In the genomic region with DNA sequence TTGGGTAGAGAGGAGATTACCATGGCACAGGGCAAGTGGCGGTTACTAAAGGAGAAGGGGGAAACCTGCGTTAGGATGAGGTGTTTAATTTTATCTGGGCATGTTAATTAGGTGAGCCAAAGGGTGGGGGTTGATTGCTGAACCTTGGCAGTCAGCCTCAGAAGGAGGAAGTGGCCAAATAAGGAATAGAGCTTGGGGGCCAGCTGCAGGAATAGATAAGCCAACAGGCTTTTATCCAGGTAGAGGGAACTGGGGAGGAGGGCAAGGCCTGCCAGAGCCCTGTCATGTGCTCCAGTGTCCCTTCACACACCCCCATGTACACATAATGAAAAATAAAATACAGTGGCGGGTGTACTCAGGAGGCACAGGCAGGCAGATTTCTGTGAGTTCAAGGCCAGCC, we compare ENCODE assay signal across 11 mouse cellular contexts. TPM values are rescaled to one million over a fixed set of nuclear protein-coding genes. Genes with fewer than 3 reads are reported as not detected.
DNase-seq lines count a peak whose midpoint lies in the region; ATAC-seq and TF ChIP-seq lines count a peak whose summit lies in the region.
"Had no signal": no experiment of that assay in that cellular context is flagged by ENCODE, and none has a peak within 500 bp of the region (broad histone marks: within the 10 kb centered on the region; RNA-seq: fewer than 3 reads in every experiment).

No protein-coding gene starts in this region.

- no peak overlapping the region for H3K9ac ChIP-seq in heart, adult 2 months (ENCODE audit: low read depth, low read length)
- no peak overlapping the region for H3K9ac ChIP-seq in heart, embryonic 11.5 days (ENCODE audit: low read depth, low read length)
- no peak overlapping the region for H3K9ac ChIP-seq in heart, embryonic 15.5 days
- H3K9ac ChIP-seq in hindbrain, embryonic 16.5 days (ENCODE audit: low read depth, low read length): no peak overlapping the region
- H3K9ac ChIP-seq: hindbrain, embryonic 12.5 days had no signal

- no peaks in the 10 kb centered on the region for H3K9me3 ChIP-seq in heart, embryonic 11.5 days (replicated peaks; ENCODE audit: control insufficient read depth, low read length)
- H3K9me3 ChIP-seq in G1E (replicated peaks): peaks cover 16% of the 10 kb centered on the region
- H3K9me3 ChIP-seq in heart, embryonic 15.5 days (replicated peaks): no peaks in the 10 kb centered on the region
- no peaks in the 10 kb centered on the region; the same call in 1 of the 2 replicates for H3K9me3 ChIP-seq in hindbrain, embryonic 16.5 days (ENCODE audit: control insufficient read depth, low read length)
- H3K9me3 ChIP-seq: hindbrain, embryonic 12.5 days had no signal

- ATAC-seq in heart, embryonic 11.5 days (replicated peaks; ENCODE audit: insufficient number of reproducible peaks, low FRiP score, low TSS enrichment): no peak
- peak; percentile 90 for ATAC-seq in G1E (ENCODE audit: extremely low read depth, insufficient number of reproducible peaks, low FRiP score, poor library complexity, severe bottlenecking)
- no peak for ATAC-seq in heart, embryonic 15.5 days (replicated peaks; ENCODE audit: insufficient number of reproducible peaks, insufficient read depth, low FRiP score, low read depth)
- ATAC-seq in megakaryocyte, adult 5-6 weeks (ENCODE audit: poor library complexity, severe bottlenecking): peak; percentile 46; the same call in 1 of the 2 replicates
- no peak for ATAC-seq in hindbrain, embryonic 16.5 days

- H3K79me2 ChIP-seq in heart, adult 2 months (replicated peaks; ENCODE audit: control insufficient read depth, insufficient read depth, low read length): no peaks in the 10 kb centered on the region

- intact Hi-C loops in heart, adult 2 months (cut with DNase I): no loop called here

- no peak overlapping the region; the same call in 1 of the 2 replicates for H3K27ac ChIP-seq in heart, adult 2 months
- H3K27ac ChIP-seq in heart, embryonic 11.5 days (ENCODE audit: low read depth, low read length): no peak overlapping the region
- H3K27ac ChIP-seq in heart, embryonic 15.5 days: 0 out of 2 replicates have a peak overlapping the region, but pooled peaks have one; percentile 49
- no peak overlapping the region for H3K27ac ChIP-seq in hindbrain, embryonic 16.5 days (ENCODE audit: low read depth, low read length)
- H3K27ac ChIP-seq: hindbrain, embryonic 12.5 days had no signal

- TF ChIP-seq POLR2A in heart, adult 2 months (IDR thresholded peaks at IDR 0.05; ENCODE audit: insufficient read depth, low read depth, low read length): no peak

- H3K4me3 ChIP-seq in heart, adult 2 months: no peak overlapping the region
- no peak overlapping the region for H3K4me3 ChIP-seq in heart, embryonic 11.5 days (ENCODE audit: low read depth, low read length)
- H3K4me3 ChIP-seq in G1E (ENCODE audit: low read depth, low read length): no peak overlapping the region; the same call in 1 of the 2 replicates
- no peak overlapping the region for H3K4me3 ChIP-seq in heart, embryonic 15.5 days
- no peak overlapping the region for H3K4me3 ChIP-seq in hindbrain, embryonic 16.5 days (ENCODE audit: low read length)
- H3K4me3 ChIP-seq: hindbrain, embryonic 12.5 days had no signal

- TF ChIP-seq CTCF in heart, adult 2 months (IDR thresholded peaks at IDR 0.05): no peak
- TF ChIP-seq CTCF in G1E (IDR thresholded peaks at IDR 0.05; ENCODE audit: low read depth, low read length): no peak

- peak in 1 of 2 experiments; percentile 53 for DNase-seq in heart, adult 2 months
- peak; percentile 95 for DNase-seq in G1E (ENCODE audit: low spot score)
- DNase-seq in layer of hippocampus, adult 9-10 months (ENCODE audit: low spot score): no peak
- DNase-seq in adrenal gland, postnatal 14 days: no peak
- DNase-seq: left cerebral cortex, postnatal 4 days; right cerebral cortex, postnatal 14 days had no signal

- H3K36me3 ChIP-seq in heart, adult 2 months (ENCODE audit: control insufficient read depth, insufficient read depth, low read length): peaks cover 16% of the 10 kb centered on the region
- 0 out of 2 replicates have a peak, but pooled peaks cover 1% of the 10 kb centered on the region for H3K36me3 ChIP-seq in heart, embryonic 11.5 days (ENCODE audit: control insufficient read depth, insufficient read depth, low read length)
- H3K36me3 ChIP-seq in G1E (replicated peaks): peaks cover 29% of the 10 kb centered on the region
- H3K36me3 ChIP-seq in heart, embryonic 15.5 days: peaks cover 23% of the 10 kb centered on the region
- H3K36me3 ChIP-seq in hindbrain, embryonic 16.5 days (ENCODE audit: control insufficient read depth, insufficient read depth, low read length): peaks cover 19% of the 10 kb centered on the region

- H3K27me3 ChIP-seq in heart, adult 2 months (ENCODE audit: control insufficient read depth, insufficient read depth, low read length): no peaks in the 10 kb centered on the region
- H3K27me3 ChIP-seq in heart, embryonic 11.5 days (ENCODE audit: control insufficient read depth, insufficient read depth, low read length): no peaks in the 10 kb centered on the region
- no peaks in the 10 kb centered on the region for H3K27me3 ChIP-seq in G1E (ENCODE audit: insufficient read depth, low read length)
- no peaks in the 10 kb centered on the region for H3K27me3 ChIP-seq in heart, embryonic 15.5 days
- H3K27me3 ChIP-seq in hindbrain, embryonic 16.5 days (replicated peaks; ENCODE audit: control insufficient read depth, insufficient read depth, low read length): no peaks in the 10 kb centered on the region
- H3K27me3 ChIP-seq: hindbrain, embryonic 12.5 days had no signal

- peaks cover 9% of the 10 kb centered on the region for H3K4me1 ChIP-seq in heart, adult 2 months (ENCODE audit: control insufficient read depth, insufficient read depth, low read length)
- H3K4me1 ChIP-seq in heart, embryonic 11.5 days (ENCODE audit: control insufficient read depth, insufficient read depth, low read length): no peaks in the 10 kb centered on the region
- peaks cover 55% of the 10 kb centered on the region for H3K4me1 ChIP-seq in G1E (ENCODE audit: insufficient read depth, low read depth, low read length)
- peaks cover 18% of the 10 kb centered on the region for H3K4me1 ChIP-seq in heart, embryonic 15.5 days (replicated peaks)
- peaks cover 5% of the 10 kb centered on the region; the same call in 1 of the 2 replicates for H3K4me1 ChIP-seq in hindbrain, embryonic 16.5 days (ENCODE audit: control insufficient read depth, insufficient read depth, low read depth, low read length)

- WGBS in heart, adult 2 months: 21% methylated on average over 3 of the region's 3 CpGs
- WGBS in heart, embryonic 11.5 days (ENCODE audit: insufficient replicate concordance): 36% methylated on average over 3 of the region's 3 CpGs
- WGBS in heart, embryonic 15.5 days: 36% methylated on average over 3 of the region's 3 CpGs
- WGBS in hindbrain, embryonic 16.5 days: 51% methylated on average over 3 of the region's 3 CpGs

- no peak overlapping the region for H3K4me2 ChIP-seq in heart, embryonic 11.5 days
- no peak overlapping the region for H3K4me2 ChIP-seq in heart, embryonic 15.5 days
- no peak overlapping the region for H3K4me2 ChIP-seq in hindbrain, embryonic 16.5 days (ENCODE audit: low read length)
- H3K4me2 ChIP-seq: hindbrain, embryonic 12.5 days had no signal

- peak; percentile 17; the same call in 1 of the 2 replicates for TF ChIP-seq EP300 in heart, adult 2 months (IDR thresholded peaks at IDR 0.05; ENCODE audit: insufficient read depth, low read depth, low read length)

RNA-seq across cellular contexts. Expression of a gene that starts 13.2 kb away (rescaled TPM):
- total RNA-seq in heart, adult 2 months (2021): 100 to 1,000 TPM; 224 to 240 TPM
- 99.2 and 105 TPM in 2 replicates for polyA plus RNA-seq in heart, adult 2 months (2012; rRNA removed)
- polyA plus RNA-seq in heart, embryonic 11.5 days (2014; fragmentation: Nextera tagmentation; extraction: Ambion mirVana): 797 and 913 TPM in 2 replicates
- 853 and 995 TPM in 2 replicates for total RNA-seq in G1E (2014; fragmentation: Nextera tagmentation)
- 733 and 749 TPM in 2 replicates for total RNA-seq in G1E (2017)
- polyA plus RNA-seq in G1E (2012): 1,086 and 1,351 TPM in 2 replicates
- polyA plus RNA-seq in heart, embryonic 15.5 days (2015; fragmentation: Nextera tagmentation; extraction: Ambion mirVana): 731 and 759 TPM in 2 replicates
- 717 and 805 TPM in 2 replicates for total RNA-seq in megakaryocyte, adult 5-6 weeks (2015)
- total RNA-seq in megakaryocyte, adult 5-6 weeks (2017): 1,003 and 1,237 TPM in 2 replicates
- polyA plus RNA-seq in hindbrain, embryonic 16.5 days (2015; fragmentation: Nextera tagmentation; extraction: Ambion mirVana): 2,854 and 3,176 TPM in 2 replicates
- total RNA-seq in adrenal gland, postnatal 14 days (2021): 432 and 438 TPM in 2 replicates

RNA-seq across cellular contexts. Expression of a gene that starts 52.9 kb away (rescaled TPM):
- total RNA-seq in heart, adult 2 months (2021): 10 to 100 TPM in 1 of 2 experiments, 1 to 10 TPM in 1; 7.9 to 11.0 TPM
- 5.1 and 6.9 TPM in 2 replicates for polyA plus RNA-seq in heart, adult 2 months (2012; rRNA removed)
- 6.2 and 10.1 TPM in 2 replicates for polyA plus RNA-seq in heart, embryonic 11.5 days (2014; fragmentation: Nextera tagmentation; extraction: Ambion mirVana)
- 10.2 and 12.3 TPM in 2 replicates for total RNA-seq in G1E (2014; fragmentation: Nextera tagmentation)
- 33.6 and 36.2 TPM in 2 replicates for total RNA-seq in G1E (2017)
- polyA plus RNA-seq in G1E (2012): 10.8 and 11.0 TPM in 2 replicates
- polyA plus RNA-seq in heart, embryonic 15.5 days (2015; fragmentation: Nextera tagmentation; extraction: Ambion mirVana): 7.6 and 9.0 TPM in 2 replicates
- total RNA-seq in megakaryocyte, adult 5-6 weeks (2015): 3.3 and 8.2 TPM in 2 replicates
- total RNA-seq in megakaryocyte, adult 5-6 weeks (2017): 20.4 and 25.9 TPM in 2 replicates
- 11.9 and 13.6 TPM in 2 replicates for polyA plus RNA-seq in hindbrain, embryonic 16.5 days (2015; fragmentation: Nextera tagmentation; extraction: Ambion mirVana)
- total RNA-seq in adrenal gland, postnatal 14 days (2021): 13.3 and 16.7 TPM in 2 replicates

Comparison
In these comparisons a context has a peak if more than half of its experiments do, and no peak if none do; other contexts are left out.
1. ATAC-seq: peak in G1E (single experiment) and megakaryocyte, adult 5-6 weeks (single experiment); none in heart, embryonic 11.5 days (single experiment), heart, embryonic 15.5 days (single experiment) and hindbrain, embryonic 16.5 days (single experiment).